Mouse (Mus musculus) CH12.LX (cell line): ENCODE results near the gene F13a1.

Source experiments
- CHD1 ChIP-seq: IDR thresholded peaks from 2 replicates; pipeline ENCODE4 v1.6.1; 2012; ENCODE audit warnings: low read depth, low read length, improper control_type of control experiment, inconsistent platforms
- CTCF ChIP-seq, 2 experiments: IDR thresholded peaks in 1 of 2; conservative IDR thresholded peaks in 1 of 2; 2 replicates each; pipeline ENCODE4 v1.5.1; 2011 to 2012; ENCODE audit warnings: low read depth in 2 of 2, low read length in 2 of 2, improper control_type of control experiment in 1 of 2, inconsistent platforms in 1 of 2, mild to moderate bottlenecking in 1 of 2, moderate library complexity in 1 of 2
- GABPA ChIP-seq: IDR thresholded peaks from 2 replicates; pipeline ENCODE4 v1.6.1; 2012; ENCODE audit warnings: low read depth, low read length, improper control_type of control experiment, inconsistent platforms; ENCODE audit not compliant: insufficient replicate concordance
- MXI1 ChIP-seq: IDR thresholded peaks from 2 replicates; pipeline ENCODE4 v1.6.1; 2011; ENCODE audit warnings: mild to moderate bottlenecking, low read depth, low read length, improper control_type of control experiment
- POLR2A ChIP-seq: IDR thresholded peaks from 2 replicates; pipeline ENCODE4 v1.6.1; 2011; ENCODE audit warnings: low read depth, mild to moderate bottlenecking, improper control_type of control experiment, low read length
- SIN3A ChIP-seq: IDR thresholded peaks from 2 replicates; pipeline ENCODE4 v1.6.1; 2012; ENCODE audit warnings: low read length, improper control_type of control experiment, inconsistent platforms
- TCF12 ChIP-seq: IDR thresholded peaks from 2 replicates; pipeline ENCODE4 v1.6.1; 2014; ENCODE audit warnings: low read depth, mild to moderate bottlenecking, inconsistent platforms, low read length, improper control_type of control experiment
- USF2 ChIP-seq: conservative IDR thresholded peaks from 2 replicates; pipeline ENCODE4 v1.6.1; 2011; ENCODE audit warnings: low read depth, low read length, improper control_type of control experiment

GRCm38 (mm10) chr13:36973016-36973415 is 77.0 kb downstream of the F13a1 start:
- TF ChIP-seq CTCF (conservative IDR thresholded peaks at IDR 0.05 in 1 of 2, IDR thresholded peaks at IDR 0.05 in 1 of 2; ENCODE audit: low read depth in 2 of 2, low read length in 2 of 2): no peak
- TF ChIP-seq MXI1: no peak
- TF ChIP-seq POLR2A: no peak
- no peak for TF ChIP-seq CHD1
- no peak for TF ChIP-seq USF2
- no peak for TF ChIP-seq TCF12
- no peak for TF ChIP-seq GABPA
- TF ChIP-seq SIN3A: no peak
